Mouse (Mus musculus) kidney, embryonic 16.5 days (tissue): ENCODE results near the gene Trappc12. TPM values are rescaled to one million over a fixed set of nuclear protein-coding genes. Genes with fewer than 3 reads are reported as not detected.

Source experiments
- ATAC-seq: fragments of 200-750 bp; cut with Nextera tagmentation; 2 replicates; pipeline ENCODE4 v1.8.0; 2017; ENCODE audit warnings: moderate TSS enrichment; ENCODE audit not compliant: low FRiP score, low TSS enrichment
- H3K27ac ChIP-seq: fragments of 300-500 bp; sonication (generic); 2 replicates; pipeline ENCODE4 v1.5.1; 2014; ENCODE audit warnings: low read length
- H3K27me3 ChIP-seq: fragments of 300-500 bp; sonication (generic); 2 replicates; pipeline ENCODE4 v1.6.1; 2014; ENCODE audit warnings: low read length, control low read depth, mixed read lengths; ENCODE audit not compliant: insufficient read depth
- H3K36me3 ChIP-seq: fragments of 300-500 bp; sonication (generic); 2 replicates; pipeline ENCODE4 v1.6.1; 2014; ENCODE audit warnings: low read length, control low read depth, mixed read lengths; ENCODE audit not compliant: insufficient read depth
- H3K4me1 ChIP-seq: fragments of 300-500 bp; sonication (generic); 2 replicates; pipeline ENCODE4 v1.6.1; 2014; ENCODE audit warnings: low read length, control low read depth, mixed read lengths; ENCODE audit not compliant: insufficient read depth
- H3K4me2 ChIP-seq: fragments of 300-500 bp; sonication (generic); replicated peaks from 2 replicates; pipeline ENCODE4 v1.6.1; 2014; ENCODE audit warnings: low read depth, low read length
- H3K4me3 ChIP-seq: fragments of 300-500 bp; sonication (generic); 2 replicates; pipeline ENCODE4 v1.5.1; 2014; ENCODE audit warnings: mild to moderate bottlenecking, low read length
- H3K9ac ChIP-seq: fragments of 300-500 bp; sonication (generic); replicated peaks from 2 replicates; pipeline ENCODE4 v1.6.1; 2014; ENCODE audit warnings: low read length
- H3K9me3 ChIP-seq: fragments of 300-500 bp; sonication (generic); 2 replicates; pipeline ENCODE4 v1.6.1; 2016; ENCODE audit warnings: low read length, control low read depth
- WGBS: fragments of 180-500 bp; shearing (Covaris S2); extraction: QIAGEN DNeasy Blood & Tissue Kit; methylation state at CpG from one replicate; pipeline ENCODE4 v1.1.7; 2014; 5-methylcytosine and 5-hydroxymethylcytosine counted together
- polyA plus RNA-seq: library from polyadenylated mRNA; unstranded; fragments of >200 nt; fragmentation: Nextera tagmentation; extraction: Ambion mirVana; gene quantifications from 2 replicates; pipeline ENCODE4 v1.2.1, GENCODE M21; 2015

Trappc12 gene
- 45.5 and 49.1 TPM in 2 replicates for polyA plus RNA-seq

DNA sequence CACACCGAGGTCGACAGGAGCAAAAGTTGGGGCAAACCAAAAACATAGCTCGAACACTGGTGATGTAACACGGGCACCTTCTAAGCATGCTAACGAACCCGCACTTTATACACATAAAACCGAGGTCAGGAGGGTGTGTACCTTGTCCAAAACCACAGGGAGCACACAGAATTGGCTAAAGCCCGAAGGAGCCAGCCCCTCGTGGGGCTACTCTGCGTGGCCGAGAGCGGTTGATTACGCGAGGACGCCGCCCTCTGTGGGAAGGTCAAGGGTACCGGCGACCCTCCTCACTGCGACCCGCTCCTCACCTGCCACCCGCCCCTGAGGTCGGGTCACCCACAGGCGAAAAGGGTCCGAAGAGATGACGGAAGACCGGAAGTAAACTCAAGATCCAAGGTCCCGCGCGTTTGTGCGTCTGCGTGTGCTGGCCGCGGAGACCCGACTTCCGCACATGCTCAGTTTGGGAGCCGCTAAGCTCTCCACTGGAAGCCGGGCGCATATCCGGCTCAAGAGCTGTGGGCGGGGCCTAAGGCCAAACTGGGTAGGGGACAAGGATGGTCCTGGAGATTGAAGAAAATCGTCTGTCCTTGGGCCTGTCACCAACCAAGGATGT is at the start of gene Trappc12:
Trappc12 (minus strand) TSS at position 452 of the 613 bp plus-strand sequence.
- H3K9ac ChIP-seq, result peak within 1 kb of the TSS; percentile 82
- no peaks in the 10 kb centered on the region for H3K9me3 ChIP-seq
- H3K4me3 ChIP-seq, result peak within 1 kb of the TSS; percentile 81
- peak within 1 kb of the TSS; percentile 36 for H3K27ac ChIP-seq
- H3K36me3 ChIP-seq, result peaks cover 21% of the 10 kb centered on the region
- under 1% methylated on average over 41 of the region's 41 CpGs for WGBS
- no peaks in the 10 kb centered on the region for H3K27me3 ChIP-seq
- peak within 1 kb of the TSS; percentile 83 for H3K4me2 ChIP-seq
- peak; percentile 92 for ATAC-seq
- H3K4me1 ChIP-seq, result peaks cover 15% of the 10 kb centered on the region

DNA sequence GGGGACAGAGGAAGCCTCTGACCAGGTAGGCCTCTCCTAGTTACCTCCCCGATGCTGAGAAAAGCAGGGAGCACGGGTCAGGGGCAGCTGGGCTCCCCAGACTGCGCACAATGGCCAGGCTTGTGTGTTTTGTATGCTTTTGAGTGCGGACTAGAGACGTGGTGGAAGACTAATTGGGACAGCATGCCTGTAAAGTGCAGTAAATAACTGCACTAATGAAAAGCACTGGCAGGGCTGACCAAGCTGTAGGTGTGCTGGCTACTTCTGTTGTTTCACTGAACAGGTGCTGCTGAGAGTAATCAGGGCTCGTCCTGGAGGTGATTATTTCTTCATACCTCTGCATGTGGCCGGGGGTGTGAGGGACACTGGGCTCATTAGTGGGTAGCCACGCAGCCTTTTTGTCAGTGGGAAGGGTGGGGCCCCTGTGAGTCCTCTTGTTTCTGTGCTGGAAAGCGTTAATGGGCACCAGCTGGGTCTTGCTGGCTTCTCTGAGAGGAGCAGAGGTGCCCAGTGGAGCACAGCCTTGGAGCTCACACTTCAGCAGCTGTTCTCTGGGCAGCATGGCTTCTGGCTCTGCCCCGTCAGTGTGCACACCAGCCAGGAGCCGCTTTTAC is 49.6 kb upstream of the Trappc12 start:
- no peaks in the 10 kb centered on the region for H3K36me3 ChIP-seq
- WGBS, result 55% methylated on average over 11 of the region's 11 CpGs
- peaks cover 14% of the 10 kb centered on the region for H3K4me1 ChIP-seq
- peak overlapping the region; percentile 40; the same call in 1 of the 2 replicates for H3K27ac ChIP-seq
- no peak overlapping the region for H3K4me3 ChIP-seq
- peak; percentile 70 for ATAC-seq
- no peak overlapping the region for H3K4me2 ChIP-seq
- H3K9me3 ChIP-seq, result peaks cover 11% of the 10 kb centered on the region
- H3K27me3 ChIP-seq, result no peaks in the 10 kb centered on the region
- H3K9ac ChIP-seq, result no peak overlapping the region

DNA sequence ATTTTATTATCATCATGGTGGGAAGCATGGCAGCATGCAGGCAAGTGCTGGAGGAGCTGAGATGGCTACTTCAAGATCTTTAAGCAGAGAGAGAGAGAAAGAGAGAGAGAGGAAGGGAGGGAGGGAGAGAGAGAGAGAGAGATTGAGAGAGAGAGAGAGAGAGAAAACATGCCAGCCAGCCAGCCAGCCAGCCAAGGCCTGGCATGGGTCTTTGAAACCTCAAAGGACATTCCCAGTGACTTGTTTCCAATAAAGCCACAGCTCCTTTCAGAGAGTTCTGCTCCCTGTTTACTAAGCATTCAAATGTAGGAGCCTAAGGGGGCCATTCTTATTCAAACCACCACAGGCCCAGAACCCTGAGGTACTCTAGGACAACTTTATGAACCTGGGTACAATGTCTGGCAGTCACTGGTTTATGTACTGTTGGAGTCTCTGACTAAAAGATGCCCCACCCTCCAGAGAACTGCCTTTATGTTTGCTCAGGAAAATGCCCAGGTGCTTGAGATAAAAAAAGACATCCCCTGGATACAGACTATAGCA is 46.7 kb upstream of the Trappc12 start:
- no peak overlapping the region for H3K9ac ChIP-seq
- H3K27me3 ChIP-seq, result no peaks in the 10 kb centered on the region
- ATAC-seq, result no peak
- H3K4me2 ChIP-seq, result no peak overlapping the region
- H3K27ac ChIP-seq, result no peak overlapping the region
- H3K4me3 ChIP-seq, result no peak overlapping the region
- peaks cover 12% of the 10 kb centered on the region for H3K4me1 ChIP-seq
- H3K9me3 ChIP-seq, result peaks cover 11% of the 10 kb centered on the region
- no peaks in the 10 kb centered on the region for H3K36me3 ChIP-seq

DNA sequence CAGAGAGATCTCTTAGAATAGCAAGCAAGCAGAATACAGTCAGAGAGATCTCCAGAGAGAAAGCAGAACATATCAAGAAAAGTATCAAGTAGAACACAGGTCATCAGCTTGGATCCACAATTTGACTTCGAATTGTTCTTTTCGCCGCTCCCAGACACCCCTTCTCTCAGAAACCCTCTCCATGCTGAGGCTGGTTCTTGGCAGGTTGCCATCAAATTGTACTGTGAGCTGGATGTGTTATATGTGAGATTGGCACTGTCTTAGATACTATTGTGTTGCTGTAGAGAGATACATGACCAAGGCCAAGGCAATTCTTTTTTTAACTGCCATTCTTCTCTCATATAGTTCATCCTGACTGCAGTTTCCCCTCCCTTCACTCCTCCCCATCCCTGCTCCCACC is 44.8 kb upstream of the Trappc12 start:
- Histone ChIP-seq H3K36me3 (no peaks in the 10 kb centered on the region), H3K9me3 (peaks cover 11% of the 10 kb centered on the region), H3K4me2 (no peak overlapping the region), H3K27ac (no peak overlapping the region), H3K27me3 (no peaks in the 10 kb centered on the region), H3K4me3 (no peak overlapping the region), H3K9ac (no peak overlapping the region), H3K4me1 (peaks cover 17% of the 10 kb centered on the region)
- ATAC-seq, result no peak
- 91% methylated on average over 3 of the region's 3 CpGs for WGBS

GRCm38 (mm10) chr12:28793715-28794114 is 43.4 kb upstream of the Trappc12 start:
- Histone ChIP-seq H3K27ac (no peak overlapping the region), H3K9me3 (peaks cover 11% of the 10 kb centered on the region), H3K36me3 (no peaks in the 10 kb centered on the region), H3K4me3 (no peak overlapping the region), H3K4me2 (no peak overlapping the region), H3K4me1 (peaks cover 15% of the 10 kb centered on the region), H3K27me3 (no peaks in the 10 kb centered on the region), H3K9ac (no peak overlapping the region)
- WGBS, result 68% methylated on average over 2 of the region's 2 CpGs
- ATAC-seq, result no peak

DNA sequence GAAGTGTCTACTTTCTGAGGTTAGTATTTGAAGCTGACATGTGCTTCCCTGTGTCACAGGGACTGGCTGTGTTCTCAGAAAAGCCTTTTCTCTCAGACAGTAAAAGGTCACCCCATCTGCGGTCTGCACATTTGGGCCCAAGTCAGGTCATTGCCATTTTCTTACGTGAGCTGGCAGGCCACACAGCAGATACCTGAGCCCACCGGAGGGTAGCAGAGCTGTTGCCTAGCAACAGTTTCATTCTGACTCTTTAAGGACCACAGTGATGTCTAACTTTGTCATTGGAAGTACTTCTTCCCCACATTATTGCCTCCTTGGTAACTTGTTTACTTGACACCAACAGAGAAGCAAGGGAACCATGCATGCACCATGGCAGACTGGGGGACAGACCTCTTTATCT is 42.3 kb upstream of the Trappc12 start:
- H3K9ac ChIP-seq, result no peak overlapping the region
- 81% methylated on average over 3 of the region's 3 CpGs for WGBS
- no peak overlapping the region for H3K27ac ChIP-seq
- no peaks in the 10 kb centered on the region for H3K36me3 ChIP-seq
- peaks cover 25% of the 10 kb centered on the region for H3K4me1 ChIP-seq
- ATAC-seq, result no peak
- H3K27me3 ChIP-seq, result no peaks in the 10 kb centered on the region
- H3K4me2 ChIP-seq, result no peak overlapping the region
- H3K4me3 ChIP-seq, result no peak overlapping the region
- peaks cover under 1% of the 10 kb centered on the region; the same call in 1 of the 2 replicates for H3K9me3 ChIP-seq

- Histone ChIP-seq H3K9me3 (no peaks in the 10 kb centered on the region), H3K9ac (no peak overlapping the region), H3K27me3 (no peaks in the 10 kb centered on the region), H3K36me3 (no peaks in the 10 kb centered on the region), H3K4me1 (peaks cover 73% of the 10 kb centered on the region), H3K4me3 (no peak overlapping the region), H3K4me2 (no peak overlapping the region), H3K27ac (peak overlapping the region; percentile 85)
- ATAC-seq, result no peak
- 85% methylated on average over 6 of the region's 6 CpGs for WGBS
Measured at GRCm38 (mm10) chr12:28786310-28786709, 36.0 kb upstream of the Trappc12 start.

DNA sequence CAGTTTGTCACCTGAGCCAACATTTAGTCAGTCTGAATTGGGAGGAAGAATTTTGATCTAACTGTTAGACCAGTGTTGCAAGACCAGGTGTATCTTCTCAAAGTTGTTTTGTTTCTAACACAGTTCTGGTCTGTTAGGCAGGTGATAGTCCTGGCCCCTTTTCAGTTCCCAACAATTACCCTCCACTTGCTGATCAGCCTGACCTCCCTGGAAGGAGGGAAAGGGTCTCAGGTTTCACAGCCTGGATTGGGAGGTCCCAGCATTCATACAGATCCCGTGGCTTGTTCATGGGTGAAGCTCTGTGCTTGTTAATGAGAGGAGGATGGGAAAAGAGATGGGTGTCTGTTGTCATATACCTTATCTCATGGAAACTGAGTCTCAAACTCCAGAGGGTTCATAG is 35.0 kb upstream of the Trappc12 start:
- Histone ChIP-seq H3K9me3 (no peaks in the 10 kb centered on the region), H3K27me3 (no peaks in the 10 kb centered on the region), H3K4me2 (no peak overlapping the region), H3K27ac (peak overlapping the region; percentile 85), H3K36me3 (no peaks in the 10 kb centered on the region), H3K4me3 (no peak overlapping the region), H3K9ac (no peak overlapping the region), H3K4me1 (peaks cover 63% of the 10 kb centered on the region)
- WGBS, result 0% methylated on average over 1 of the region's 1 CpGs
- ATAC-seq, result peak; percentile 86

GRCm38 (mm10) chr12:28784864-28785263 is 34.6 kb upstream of the Trappc12 start:
- H3K9me3 ChIP-seq, result no peaks in the 10 kb centered on the region
- H3K4me2 ChIP-seq, result 0 out of 2 replicates have a peak overlapping the region, but pooled peaks have one; percentile 3
- no peaks in the 10 kb centered on the region for H3K27me3 ChIP-seq
- H3K4me3 ChIP-seq, result no peak overlapping the region
- ATAC-seq, result peak; percentile 87
- whole genome bisulfite sequencing, result 15% methylated on average over 8 of the region's 8 CpGs
- peak overlapping the region; percentile 85 for H3K27ac ChIP-seq
- H3K9ac ChIP-seq, result no peak overlapping the region
- H3K4me1 ChIP-seq, result peaks cover 59% of the 10 kb centered on the region
- H3K36me3 ChIP-seq, result no peaks in the 10 kb centered on the region

GRCm38 (mm10) chr12:28784355-28784754 is 34.1 kb upstream of the Trappc12 start:
- Histone ChIP-seq H3K27me3 (no peaks in the 10 kb centered on the region), H3K4me1 (peaks cover 58% of the 10 kb centered on the region), H3K4me3 (no peak overlapping the region), H3K9me3 (no peaks in the 10 kb centered on the region), H3K36me3 (no peaks in the 10 kb centered on the region), H3K9ac (no peak overlapping the region), H3K4me2 (0 out of 2 replicates have a peak overlapping the region, but pooled peaks have one; percentile 3), H3K27ac (peak overlapping the region; percentile 85)
- 18% methylated on average over 4 of the region's 4 CpGs for WGBS
- ATAC-seq, result peak; percentile 73
